Comparison of ENCODE assay signal across 9 mouse cellular contexts in genomic region chr11:69087082-69087481, GRCm38 (mm10). TPM values are rescaled to one million over a fixed set of nuclear protein-coding genes. Genes with fewer than 3 reads are reported as not detected.
DNase-seq lines count a peak whose midpoint lies in the region; ATAC-seq lines count a peak whose summit lies in the region.
"Had no signal": no experiment of that assay in that cellular context is flagged by ENCODE, and none has a peak within 500 bp of the region (broad histone marks: within the 10 kb centered on the region; RNA-seq: fewer than 3 reads in every experiment).

No protein-coding gene starts in this region.

- no peak overlapping the region for H3K9ac ChIP-seq in hindbrain, embryonic 14.5 days
- no peak overlapping the region for H3K9ac ChIP-seq in neural tube, embryonic 11.5 days (ENCODE audit: low read length)
- H3K9ac ChIP-seq in heart, embryonic 15.5 days, result no peak overlapping the region
- H3K9ac ChIP-seq in stomach, embryonic 15.5 days, result no peak overlapping the region
- H3K9ac ChIP-seq: hindbrain, embryonic 15.5 days had no signal

- no peak overlapping the region for H3K4me2 ChIP-seq in hindbrain, embryonic 14.5 days (replicated peaks)
- no peak overlapping the region for H3K4me2 ChIP-seq in neural tube, embryonic 11.5 days (ENCODE audit: low read depth)
- no peak overlapping the region for H3K4me2 ChIP-seq in heart, embryonic 15.5 days
- no peak overlapping the region; the same call in 1 of the 2 replicates for H3K4me2 ChIP-seq in stomach, embryonic 15.5 days

- peaks cover 26% of the 10 kb centered on the region for H3K36me3 ChIP-seq in hindbrain, embryonic 10.5 days
- peaks cover 26% of the 10 kb centered on the region for H3K36me3 ChIP-seq in hindbrain, embryonic 14.5 days (replicated peaks; ENCODE audit: control insufficient read depth, insufficient read depth)
- no peaks in the 10 kb centered on the region for H3K36me3 ChIP-seq in neural tube, embryonic 11.5 days (ENCODE audit: control insufficient read depth, insufficient read depth, low read length)
- peaks cover 16% of the 10 kb centered on the region for H3K36me3 ChIP-seq in heart, embryonic 15.5 days
- 0 out of 2 replicates have a peak, but pooled peaks cover 5% of the 10 kb centered on the region for H3K36me3 ChIP-seq in stomach, embryonic 15.5 days

- no peak for ATAC-seq in hindbrain, embryonic 14.5 days (ENCODE audit: low FRiP score)
- no peak for ATAC-seq in neural tube, embryonic 11.5 days (ENCODE audit: insufficient read depth, low FRiP score, low TSS enrichment)
- 0 out of 2 replicates have a peak, but pooled peaks have one; percentile 15 for ATAC-seq in heart, embryonic 15.5 days (replicated peaks; ENCODE audit: insufficient number of reproducible peaks, insufficient read depth, low FRiP score, low read depth)
- peak; percentile 27 for ATAC-seq in stomach, embryonic 15.5 days (ENCODE audit: insufficient read depth, low FRiP score, low read depth)
- no peak for ATAC-seq in monocyte, adult 5-6 weeks (replicated peaks; ENCODE audit: insufficient number of reproducible peaks, low FRiP score, low TSS enrichment, poor library complexity, severe bottlenecking)

- H3K4me3 ChIP-seq in hindbrain, embryonic 10.5 days, result no peak overlapping the region; the same call in 1 of the 2 replicates
- H3K4me3 ChIP-seq in hindbrain, embryonic 14.5 days (replicated peaks; ENCODE audit: low read length), result no peak overlapping the region
- no peak overlapping the region for H3K4me3 ChIP-seq in neural tube, embryonic 11.5 days (ENCODE audit: low read depth, low read length)
- no peak overlapping the region for H3K4me3 ChIP-seq in heart, embryonic 15.5 days
- no peak overlapping the region for H3K4me3 ChIP-seq in stomach, embryonic 15.5 days (replicated peaks)
- H3K4me3 ChIP-seq: hindbrain, embryonic 15.5 days had no signal

- H3K4me1 ChIP-seq in hindbrain, embryonic 10.5 days (replicated peaks), result peaks cover 42% of the 10 kb centered on the region
- H3K4me1 ChIP-seq in hindbrain, embryonic 14.5 days (replicated peaks; ENCODE audit: control insufficient read depth, insufficient read depth, low read length), result peaks cover 21% of the 10 kb centered on the region
- peaks cover 10% of the 10 kb centered on the region for H3K4me1 ChIP-seq in neural tube, embryonic 11.5 days (ENCODE audit: control insufficient read depth, insufficient read depth, low read length)
- H3K4me1 ChIP-seq in heart, embryonic 15.5 days (replicated peaks), result peaks cover 44% of the 10 kb centered on the region
- peaks cover 21% of the 10 kb centered on the region for H3K4me1 ChIP-seq in stomach, embryonic 15.5 days

- no peaks in the 10 kb centered on the region for H3K9me3 ChIP-seq in hindbrain, embryonic 10.5 days
- H3K9me3 ChIP-seq in hindbrain, embryonic 14.5 days (ENCODE audit: control insufficient read depth, low read length), result no peaks in the 10 kb centered on the region
- H3K9me3 ChIP-seq in neural tube, embryonic 11.5 days (ENCODE audit: control insufficient read depth, low read length), result no peaks in the 10 kb centered on the region
- H3K9me3 ChIP-seq in heart, embryonic 15.5 days (replicated peaks), result no peaks in the 10 kb centered on the region
- H3K9me3 ChIP-seq in stomach, embryonic 15.5 days, result no peaks in the 10 kb centered on the region
- H3K9me3 ChIP-seq: hindbrain, embryonic 15.5 days had no signal

- peak overlapping the region; percentile 71 for H3K27ac ChIP-seq in hindbrain, embryonic 10.5 days
- no peak overlapping the region for H3K27ac ChIP-seq in hindbrain, embryonic 14.5 days
- peak overlapping the region; percentile 40; the same call in 1 of the 2 replicates for H3K27ac ChIP-seq in neural tube, embryonic 11.5 days (ENCODE audit: low read depth, low read length)
- peak overlapping the region; percentile 94 for H3K27ac ChIP-seq in heart, embryonic 15.5 days
- peak overlapping the region; percentile 89 for H3K27ac ChIP-seq in stomach, embryonic 15.5 days

- no peaks in the 10 kb centered on the region for H3K27me3 ChIP-seq in hindbrain, embryonic 10.5 days (ENCODE audit: insufficient read depth, poor library complexity, severe bottlenecking)
- no peaks in the 10 kb centered on the region for H3K27me3 ChIP-seq in hindbrain, embryonic 14.5 days (ENCODE audit: control insufficient read depth, insufficient read depth, low read length)
- H3K27me3 ChIP-seq in neural tube, embryonic 11.5 days (ENCODE audit: control insufficient read depth, insufficient read depth, low read length), result no peaks in the 10 kb centered on the region
- H3K27me3 ChIP-seq in heart, embryonic 15.5 days, result no peaks in the 10 kb centered on the region
- no peaks in the 10 kb centered on the region for H3K27me3 ChIP-seq in stomach, embryonic 15.5 days (replicated peaks)
- H3K27me3 ChIP-seq: hindbrain, embryonic 15.5 days had no signal

- DNase-seq in hindbrain, embryonic 10.5 days (ENCODE audit: low spot score), result no peak
- DNase-seq in hindbrain, embryonic 14.5 days (ENCODE audit: low spot score), result no peak
- DNase-seq in neural tube, embryonic 11.5 days (ENCODE audit: low spot score), result no peak
- DNase-seq in neural tube, embryonic 10.5 days (ENCODE audit: extremely low spot score, low spot score), result no peak
- no peak for DNase-seq in T-cell, adult 2 months (ENCODE audit: low spot score)

- WGBS in hindbrain, embryonic 10.5 days, result 43% methylated on average over 4 of the region's 4 CpGs
- WGBS in hindbrain, embryonic 14.5 days, result 41% methylated on average over 4 of the region's 4 CpGs
- WGBS in neural tube, embryonic 11.5 days, result 30% methylated on average over 4 of the region's 4 CpGs
- 24% methylated on average over 4 of the region's 4 CpGs for WGBS in heart, embryonic 15.5 days
- WGBS in stomach, embryonic 15.5 days, result 25% methylated on average over 4 of the region's 4 CpGs

RNA-seq across cellular contexts. Expression of gene Vamp2, which starts 1.2 kb away (rescaled TPM):
- 67.1 and 108 TPM in 2 replicates for polyA plus RNA-seq in hindbrain, embryonic 10.5 days (2016; fragmentation: Nextera tagmentation; extraction: Ambion mirVana)
- polyA plus RNA-seq in hindbrain, embryonic 14.5 days (2014; fragmentation: Nextera tagmentation; extraction: Ambion mirVana), result 324 and 368 TPM in 2 replicates
- polyA plus RNA-seq in neural tube, embryonic 11.5 days (2014; fragmentation: Nextera tagmentation; extraction: Ambion mirVana), result 112 TPM in 2 replicates
- polyA plus RNA-seq in heart, embryonic 15.5 days (2015; fragmentation: Nextera tagmentation; extraction: Ambion mirVana), result 82.2 and 96.4 TPM in 2 replicates
- polyA plus RNA-seq in stomach, embryonic 15.5 days (2015; fragmentation: Nextera tagmentation; extraction: Ambion mirVana), result 68.5 and 84.6 TPM in 2 replicates
- 13.1 to 89.9 TPM (median 23.6 TPM) in 3 replicates for total RNA-seq in monocyte, adult 5-6 weeks (2017)

RNA-seq across cellular contexts. Expression of gene Per1, which starts 7.9 kb away (rescaled TPM):
- polyA plus RNA-seq in hindbrain, embryonic 10.5 days (2016; fragmentation: Nextera tagmentation; extraction: Ambion mirVana), result 7.8 and 9.8 TPM in 2 replicates
- 9.6 and 10.1 TPM in 2 replicates for polyA plus RNA-seq in hindbrain, embryonic 14.5 days (2014; fragmentation: Nextera tagmentation; extraction: Ambion mirVana)
- 10.7 and 10.9 TPM in 2 replicates for polyA plus RNA-seq in neural tube, embryonic 11.5 days (2014; fragmentation: Nextera tagmentation; extraction: Ambion mirVana)
- polyA plus RNA-seq in heart, embryonic 15.5 days (2015; fragmentation: Nextera tagmentation; extraction: Ambion mirVana), result 16.1 and 25.2 TPM in 2 replicates
- polyA plus RNA-seq in stomach, embryonic 15.5 days (2015; fragmentation: Nextera tagmentation; extraction: Ambion mirVana), result 15.4 and 20.3 TPM in 2 replicates
- 44.9 to 89.7 TPM (median 81.1 TPM) in 3 replicates for total RNA-seq in monocyte, adult 5-6 weeks (2017)

RNA-seq across cellular contexts. Expression of gene Tmem107, which starts 16.5 kb away (rescaled TPM):
- polyA plus RNA-seq in hindbrain, embryonic 10.5 days (2016; fragmentation: Nextera tagmentation; extraction: Ambion mirVana), result 56.6 and 57.6 TPM in 2 replicates
- 40.3 and 40.7 TPM in 2 replicates for polyA plus RNA-seq in hindbrain, embryonic 14.5 days (2014; fragmentation: Nextera tagmentation; extraction: Ambion mirVana)
- 40.8 and 43.5 TPM in 2 replicates for polyA plus RNA-seq in neural tube, embryonic 11.5 days (2014; fragmentation: Nextera tagmentation; extraction: Ambion mirVana)
- polyA plus RNA-seq in heart, embryonic 15.5 days (2015; fragmentation: Nextera tagmentation; extraction: Ambion mirVana), result 37.0 and 40.9 TPM in 2 replicates
- polyA plus RNA-seq in stomach, embryonic 15.5 days (2015; fragmentation: Nextera tagmentation; extraction: Ambion mirVana), result 49.6 and 55.0 TPM in 2 replicates
- 1.1 TPM in 1 of 3 replicates, not detected in the others for total RNA-seq in monocyte, adult 5-6 weeks (2017)

RNA-seq across cellular contexts. Expression of gene Borcs6, which starts 27.6 kb away (rescaled TPM):
- polyA plus RNA-seq in hindbrain, embryonic 10.5 days (2016; fragmentation: Nextera tagmentation; extraction: Ambion mirVana), result 8.5 and 12.6 TPM in 2 replicates
- 18.6 and 24.3 TPM in 2 replicates for polyA plus RNA-seq in hindbrain, embryonic 14.5 days (2014; fragmentation: Nextera tagmentation; extraction: Ambion mirVana)
- polyA plus RNA-seq in neural tube, embryonic 11.5 days (2014; fragmentation: Nextera tagmentation; extraction: Ambion mirVana), result 10.5 and 11.4 TPM in 2 replicates
- 10.5 and 11.7 TPM in 2 replicates for polyA plus RNA-seq in heart, embryonic 15.5 days (2015; fragmentation: Nextera tagmentation; extraction: Ambion mirVana)
- 10.3 and 10.7 TPM in 2 replicates for polyA plus RNA-seq in stomach, embryonic 15.5 days (2015; fragmentation: Nextera tagmentation; extraction: Ambion mirVana)
- 12.4 to 16.1 TPM (median 13.3 TPM) in 3 replicates for total RNA-seq in monocyte, adult 5-6 weeks (2017)

RNA-seq across cellular contexts. Expression of gene Hes7, which starts 33.1 kb away (rescaled TPM):
- polyA plus RNA-seq in hindbrain, embryonic 10.5 days (2016; fragmentation: Nextera tagmentation; extraction: Ambion mirVana), result 0.14 and 0.48 TPM in 2 replicates
- polyA plus RNA-seq in hindbrain, embryonic 14.5 days (2014; fragmentation: Nextera tagmentation; extraction: Ambion mirVana), result 0.43 and 0.52 TPM in 2 replicates
- 0.33 TPM in 1 of 2 replicates, not detected in the other for polyA plus RNA-seq in neural tube, embryonic 11.5 days (2014; fragmentation: Nextera tagmentation; extraction: Ambion mirVana)
- 0.52 and 0.57 TPM in 2 replicates for polyA plus RNA-seq in heart, embryonic 15.5 days (2015; fragmentation: Nextera tagmentation; extraction: Ambion mirVana)
- polyA plus RNA-seq in stomach, embryonic 15.5 days (2015; fragmentation: Nextera tagmentation; extraction: Ambion mirVana), result 0.76 and 1.0 TPM in 2 replicates
- 0.49 TPM in 1 of 3 replicates, not detected in the others for total RNA-seq in monocyte, adult 5-6 weeks (2017)

Comparison
In these comparisons a context has a peak if more than half of its experiments do, and no peak if none do; other contexts are left out.
1. ATAC-seq: peak in heart, embryonic 15.5 days (single experiment) and stomach, embryonic 15.5 days (single experiment); none in hindbrain, embryonic 14.5 days (single experiment), neural tube, embryonic 11.5 days (single experiment) and monocyte, adult 5-6 weeks (single experiment).